Mouse (Mus musculus): ENCODE data around the gene Slc12a9. TPM values are rescaled to one million over a fixed set of nuclear protein-coding genes. Genes with fewer than 3 reads are reported as not detected.

Slc12a9 gene
- polyA plus RNA-seq, 1 experiment from 2014 or later, result 2.8 TPM

GRCm38 (mm10) chr5:137293839-137294743 is 39.3 kb downstream of the Slc12a9 start, which contains the start of gene Ufsp1:
TSS of gene Ufsp1 (plus strand) at chr5:137294629.
- peak; percentile 91 for DNase-seq
- Histone ChIP-seq H3K9me3 (replicated peaks) (no peaks in the 10 kb centered on the region), H3K27ac (peak within 1 kb of the TSS; percentile 100), H3K36me3 (peaks cover 51% of the 10 kb centered on the region), H3K4me2 (peak within 1 kb of the TSS; percentile 100), H3K4me1 (replicated peaks) (peaks cover 74% of the 10 kb centered on the region), H3K4me3 (replicated peaks) (peak within 1 kb of the TSS; percentile 83), H3K9ac (peak within 1 kb of the TSS; percentile 88), H3K27me3 (peaks cover 6% of the 10 kb centered on the region)
- under 1% methylated on average over 52 of the region's 52 CpGs for WGBS (ENCODE audit: insufficient replicate concordance)
- ATAC-seq (ENCODE audit: low read depth), result peak; percentile 71

GRCm38 (mm10) chr5:137293282-137293681 is 40.1 kb downstream of the Slc12a9 start:
- WGBS (ENCODE audit: insufficient replicate concordance), result under 1% methylated on average over 15 of the region's 15 CpGs
- Histone ChIP-seq H3K9me3 (replicated peaks) (no peaks in the 10 kb centered on the region), H3K4me2 (peak overlapping the region; percentile 100), H3K4me3 (replicated peaks) (peak overlapping the region; percentile 83), H3K9ac (peak overlapping the region; percentile 88), H3K36me3 (peaks cover 43% of the 10 kb centered on the region), H3K4me1 (replicated peaks) (peaks cover 80% of the 10 kb centered on the region), H3K27ac (peak overlapping the region; percentile 100), H3K27me3 (peaks cover 7% of the 10 kb centered on the region)
- ATAC-seq (ENCODE audit: low read depth), result peak; percentile 45
- DNase-seq, result peak; percentile 87

- H3K27ac ChIP-seq, result peak overlapping the region; percentile 100
- no peaks in the 10 kb centered on the region for H3K9me3 ChIP-seq (replicated peaks)
- peak overlapping the region; percentile 88 for H3K9ac ChIP-seq
- H3K4me1 ChIP-seq (replicated peaks), result peaks cover 93% of the 10 kb centered on the region
- 72% methylated on average over 15 of the region's 15 CpGs for WGBS (ENCODE audit: insufficient replicate concordance)
- peak overlapping the region; percentile 83 for H3K4me3 ChIP-seq (replicated peaks)
- DNase-seq (no peak), ATAC-seq (ENCODE audit: low read depth) (no peak)
- peaks cover 20% of the 10 kb centered on the region for H3K27me3 ChIP-seq
- peaks cover 25% of the 10 kb centered on the region for H3K36me3 ChIP-seq
- peak overlapping the region; percentile 100 for H3K4me2 ChIP-seq
Observed at GRCm38 (mm10) chr5:137291381-137291926, 41.9 kb downstream of the Slc12a9 start.

GRCm38 (mm10) chr5:137290677-137291076 is 42.7 kb downstream of the Slc12a9 start:
- H3K9me3 ChIP-seq (replicated peaks), result no peaks in the 10 kb centered on the region
- H3K4me3 ChIP-seq (replicated peaks), result peak overlapping the region; percentile 83
- peak overlapping the region; percentile 88 for H3K9ac ChIP-seq
- H3K27ac ChIP-seq, result peak overlapping the region; percentile 100
- peak overlapping the region; percentile 100 for H3K4me2 ChIP-seq
- ATAC-seq (ENCODE audit: low read depth) (peak; percentile 67), DNase-seq (peak; percentile 91)
- peaks cover 17% of the 10 kb centered on the region for H3K36me3 ChIP-seq
- H3K27me3 ChIP-seq, result peaks cover 20% of the 10 kb centered on the region
- WGBS (ENCODE audit: insufficient replicate concordance), result 12% methylated on average over 15 of the region's 15 CpGs
- H3K4me1 ChIP-seq (replicated peaks), result peaks cover 88% of the 10 kb centered on the region

- Histone ChIP-seq H3K27me3 (peaks cover 20% of the 10 kb centered on the region), H3K4me3 (replicated peaks) (peak overlapping the region; percentile 83), H3K27ac (peak overlapping the region; percentile 100), H3K36me3 (peaks cover 8% of the 10 kb centered on the region), H3K9me3 (replicated peaks) (no peaks in the 10 kb centered on the region), H3K9ac (peak overlapping the region; percentile 94), H3K4me2 (peak overlapping the region; percentile 100), H3K4me1 (replicated peaks) (peaks cover 79% of the 10 kb centered on the region)
- DNase-seq (peak; percentile 93), ATAC-seq (ENCODE audit: low read depth) (peak; percentile 78)
- WGBS (ENCODE audit: insufficient replicate concordance), result 12% methylated on average over 13 of the region's 13 CpGs
Observed at GRCm38 (mm10) chr5:137289591-137290365, 43.6 kb downstream of the Slc12a9 start.

- peak; percentile 65 for DNase-seq
- Histone ChIP-seq H3K4me1 (replicated peaks) (peaks cover 73% of the 10 kb centered on the region), H3K36me3 (peaks cover 7% of the 10 kb centered on the region), H3K27ac (peak overlapping the region; percentile 100), H3K27me3 (peaks cover 20% of the 10 kb centered on the region), H3K4me3 (replicated peaks) (peak overlapping the region; percentile 83), H3K9me3 (replicated peaks) (no peaks in the 10 kb centered on the region), H3K4me2 (peak overlapping the region; percentile 100), H3K9ac (peak overlapping the region; percentile 94)
- WGBS (ENCODE audit: insufficient replicate concordance), result 1% methylated on average over 25 of the region's 25 CpGs
- peak; percentile 35 for ATAC-seq (ENCODE audit: low read depth)
Observed at GRCm38 (mm10) chr5:137288999-137289470, 44.4 kb downstream of the Slc12a9 start.

- Histone ChIP-seq H3K36me3 (peaks cover 7% of the 10 kb centered on the region), H3K27me3 (peaks cover 20% of the 10 kb centered on the region), H3K9me3 (replicated peaks) (no peaks in the 10 kb centered on the region), H3K27ac (peak overlapping the region; percentile 100), H3K4me1 (replicated peaks) (peaks cover 65% of the 10 kb centered on the region), H3K4me3 (replicated peaks) (peak overlapping the region; percentile 83), H3K4me2 (peak overlapping the region; percentile 100), H3K9ac (peak overlapping the region; percentile 94)
- ATAC-seq (ENCODE audit: low read depth) (no peak), DNase-seq (peak; percentile 51)
- under 1% methylated on average over 59 of the region's 65 CpGs for WGBS (ENCODE audit: insufficient replicate concordance)
Observed at GRCm38 (mm10) chr5:137287953-137288743, 45.2 kb downstream of the Slc12a9 start.

GRCm38 (mm10) chr5:137287032-137287952 is 46.1 kb downstream of the Slc12a9 start, which contains the start of gene Ache:
TSS of gene Ache (plus strand) at chr5:137287519.
- Histone ChIP-seq H3K27me3 (peaks cover 20% of the 10 kb centered on the region), H3K4me3 (replicated peaks) (peak within 1 kb of the TSS; percentile 83), H3K4me2 (peak within 1 kb of the TSS; percentile 100), H3K27ac (peak within 1 kb of the TSS; percentile 100), H3K9ac (peak within 1 kb of the TSS; percentile 94), H3K4me1 (replicated peaks) (peaks cover 56% of the 10 kb centered on the region), H3K36me3 (peaks cover 7% of the 10 kb centered on the region), H3K9me3 (replicated peaks) (no peaks in the 10 kb centered on the region)
- 2% methylated on average over 40 of the region's 40 CpGs for WGBS (ENCODE audit: insufficient replicate concordance)
- ATAC-seq (ENCODE audit: low read depth), result no peak
- DNase-seq, result peak; percentile 32

- under 1% methylated on average over 16 of the region's 16 CpGs for WGBS (ENCODE audit: insufficient replicate concordance)
- Histone ChIP-seq H3K9me3 (replicated peaks) (no peaks in the 10 kb centered on the region), H3K36me3 (peaks cover 3% of the 10 kb centered on the region), H3K27me3 (peaks cover 20% of the 10 kb centered on the region), H3K4me2 (peak overlapping the region; percentile 100), H3K4me3 (replicated peaks) (peak overlapping the region; percentile 83), H3K9ac (peak overlapping the region; percentile 94; the same call in 1 of the 2 replicates), H3K27ac (no peak overlapping the region), H3K4me1 (replicated peaks) (peaks cover 50% of the 10 kb centered on the region)
- ATAC-seq (ENCODE audit: low read depth) (no peak), DNase-seq (peak; percentile 78)
Observed at GRCm38 (mm10) chr5:137286655-137287031, 46.8 kb downstream of the Slc12a9 start.
